Mouse (Mus musculus) B cell, adult 62 days (primary cell): ENCODE data around the gene Napsa. TPM values are rescaled to one million over a fixed set of nuclear protein-coding genes. Genes with fewer than 3 reads are reported as not detected.

Experiments used
- total RNA-seq: library from RNA; stranded (reverse); gene quantifications from 4 replicates; pipeline ENCODE4 v1.2.4, GENCODE M21; 2023

The Napsa gene
- 536 to 582 TPM (median 560 TPM) in 4 replicates for total RNA-seq

GRCm38 (mm10) chr7:44572213-44572701 is at the start of gene Napsa:
TSS of gene Napsa (plus strand) at chr7:44572380.

GRCm38 (mm10) chr7:44524502-44524901 is 47.7 kb upstream of the Napsa start, which contains the start of gene Mybpc2:
TSS of gene Mybpc2 (minus strand) at chr7:44524656.

GRCm38 (mm10) chr7:44531946-44532732 is 40.0 kb upstream of the Napsa start, which contains the start of gene Spib:
TSS of gene Spib (minus strand) at chr7:44532071.

GRCm38 (mm10) chr7:44548497-44549087 is 23.6 kb upstream of the Napsa start, which contains the start of gene Pold1:
TSS of gene Pold1 (minus strand) at chr7:44548849.

GRCm38 (mm10) chr7:44553826-44554225 is 18.4 kb upstream of the Napsa start, which contains the start of gene Nr1h2:
TSS of gene Nr1h2 (minus strand) at chr7:44553951.

GRCm38 (mm10) chr7:44590402-44591347 is 18.5 kb downstream of the Napsa start, which contains the start of gene Kcnc3:
TSS of gene Kcnc3 (plus strand) at chr7:44590664.

Other genes starting within 250 kb of the Napsa start
- not detected in 4 replicates for gene Syt3, start 188.3 kb upstream of the Napsa start, total RNA-seq
- gene 1700008O03Rik, start 186.6 kb upstream of the Napsa start, total RNA-seq: not detected in 4 replicates
- gene Lrrc4b, start 143.4 kb upstream of the Napsa start, total RNA-seq: not detected in 4 replicates
- not detected in 4 replicates for gene Aspdh, start 107.0 kb upstream of the Napsa start, total RNA-seq
- gene Josd2, start 104.4 kb upstream of the Napsa start, total RNA-seq: 52.2 to 62.7 TPM (median 54.5 TPM) in 4 replicates
- 68.3 to 80.4 TPM (median 71.3 TPM) in 4 replicates for gene Emc10, start 75.9 kb upstream of the Napsa start, total RNA-seq
- gene Fam71e1, start 75.8 kb upstream of the Napsa start, total RNA-seq: 10.1 to 16.1 TPM (median 11.9 TPM) in 4 replicates
- gene Mybpc2, start 47.7 kb upstream of the Napsa start, total RNA-seq: 14.6 to 19.3 TPM (median 15.8 TPM) in 4 replicates
- gene Spib, start 40.3 kb upstream of the Napsa start, total RNA-seq: 425 to 467 TPM (median 446 TPM) in 4 replicates
- gene Pold1, start 23.5 kb upstream of the Napsa start, total RNA-seq: 148 to 155 TPM (median 150 TPM) in 4 replicates
- gene Nr1h2, start 18.4 kb upstream of the Napsa start, total RNA-seq: 391 to 409 TPM (median 403 TPM) in 4 replicates
- gene Kcnc3, start 18.3 kb downstream of the Napsa start, total RNA-seq: 24.2 to 30.1 TPM (median 26.7 TPM) in 4 replicates
- gene Myh14, start 98.5 kb downstream of the Napsa start, total RNA-seq: 0.27 TPM in 1 of 4 replicates, not detected in the others
- not detected in 4 replicates for gene Izumo2, start 136.4 kb downstream of the Napsa start, total RNA-seq
- 71.8 to 83.5 TPM (median 82.3 TPM) in 4 replicates for gene Vrk3, start 176.0 kb downstream of the Napsa start, total RNA-seq
- 2.4 to 3.5 TPM (median 2.5 TPM) in 4 replicates for gene Zfp473, start 178.7 kb downstream of the Napsa start, total RNA-seq
- gene Nup62, start 243.7 kb downstream of the Napsa start, total RNA-seq: 38.1 to 43.6 TPM (median 42.2 TPM) in 4 replicates
- gene Il4i1, start 244.0 kb downstream of the Napsa start, total RNA-seq: 107 to 141 TPM (median 132 TPM) in 4 replicates
- 4.4 to 5.2 TPM (median 4.4 TPM) in 4 replicates for gene Atf5, start 244.3 kb downstream of the Napsa start, total RNA-seq